Mouse (Mus musculus) neutrophil, adult 5-6 weeks (primary cell): ENCODE results near the gene Pax6. TPM values are rescaled to one million over a fixed set of nuclear protein-coding genes. Genes with fewer than 3 reads are reported as not detected.

ENCODE experiments used
- ATAC-seq: fragments of 151-379, 151-347 bp; 2 replicates; pipeline ENCODE4 v1.8.0; 2017; ENCODE audit warnings: mild to moderate bottlenecking, moderate TSS enrichment; ENCODE audit not compliant: insufficient number of reproducible peaks, poor library complexity, low FRiP score, severe bottlenecking; ENCODE audit errors: extremely low read depth
- total RNA-seq: library from RNA; stranded (forward); fragments of 200-1000 nt; gene quantifications from 2 replicates; pipeline ENCODE4 v1.2.3, GENCODE M21; 2017

The Pax6 gene
- total RNA-seq, 1 experiment from 2014 or later = not detected

- no peak for ATAC-seq
Observed at GRCm38 (mm10) chr2:105669881-105670730, 1.4 kb downstream of the Pax6 start.

GRCm38 (mm10) chr2:105670731-105671095 is 2.0 kb downstream of the Pax6 start:
- no peak for ATAC-seq

- ATAC-seq = no peak
Observed at GRCm38 (mm10) chr2:105671116-105671797, 2.6 kb downstream of the Pax6 start.

GRCm38 (mm10) chr2:105671798-105672595 is 3.3 kb downstream of the Pax6 start:
- no peak for ATAC-seq

- no peak for ATAC-seq
Observed at GRCm38 (mm10) chr2:105672596-105672960, 3.9 kb downstream of the Pax6 start.

- ATAC-seq = no peak
Observed at GRCm38 (mm10) chr2:105673054-105673453, 4.4 kb downstream of the Pax6 start.

- no peak for ATAC-seq
Observed at GRCm38 (mm10) chr2:105673631-105674060, 4.9 kb downstream of the Pax6 start.

- no peak for ATAC-seq
Observed at GRCm38 (mm10) chr2:105674061-105674874, 5.6 kb downstream of the Pax6 start.

- ATAC-seq = peak; percentile 20; the same call in 1 of the 2 replicates
Observed at GRCm38 (mm10) chr2:105674875-105675729, 6.4 kb downstream of the Pax6 start.

GRCm38 (mm10) chr2:105675730-105676079 is 7.0 kb downstream of the Pax6 start:
- ATAC-seq = no peak

- no peak for ATAC-seq
Observed at GRCm38 (mm10) chr2:105676080-105676908, 7.6 kb downstream of the Pax6 start.

- ATAC-seq = no peak
Observed at GRCm38 (mm10) chr2:105676909-105677433, 8.3 kb downstream of the Pax6 start.

- ATAC-seq = no peak
Observed at GRCm38 (mm10) chr2:105677434-105678105, 8.9 kb downstream of the Pax6 start.

- no peak for ATAC-seq
Observed at GRCm38 (mm10) chr2:105678306-105678705, 9.6 kb downstream of the Pax6 start.

- ATAC-seq = no peak
Observed at GRCm38 (mm10) chr2:105678880-105679321, 10.2 kb downstream of the Pax6 start.

GRCm38 (mm10) chr2:105679331-105679730 is 10.6 kb downstream of the Pax6 start:
- no peak for ATAC-seq
